8 mouse cellular contexts compared by ENCODE assay signal in genomic region chr10:128888941-128889827, GRCm38 (mm10). TPM values are rescaled to one million over a fixed set of nuclear protein-coding genes. Genes with fewer than 3 reads are reported as not detected.
A peak's percentile ranks its signal among the peaks of the same experiment; 100 is the strongest.
DNase-seq lines count a peak whose midpoint lies in the region; ATAC-seq lines count a peak whose summit lies in the region.

No protein-coding gene starts in this region.

- peaks cover 32% of the 10 kb centered on the region for H3K4me1 ChIP-seq in kidney, embryonic 16.5 days (ENCODE audit: insufficient read depth, low read length)
- H3K4me1 ChIP-seq in embryonic facial prominence, embryonic 12.5 days = peaks cover 34% of the 10 kb centered on the region
- peaks cover 25% of the 10 kb centered on the region for H3K4me1 ChIP-seq in intestine, embryonic 16.5 days (ENCODE audit: control insufficient read depth, insufficient read depth, low read length)
- H3K4me1 ChIP-seq in neural tube, embryonic 12.5 days = peaks cover 21% of the 10 kb centered on the region

- H3K9me3 ChIP-seq in kidney, embryonic 16.5 days (ENCODE audit: low read length) = no peaks in the 10 kb centered on the region
- no peaks in the 10 kb centered on the region for H3K9me3 ChIP-seq in embryonic facial prominence, embryonic 12.5 days
- no peaks in the 10 kb centered on the region for H3K9me3 ChIP-seq in intestine, embryonic 16.5 days (ENCODE audit: control insufficient read depth, low read length)
- no peaks in the 10 kb centered on the region for H3K9me3 ChIP-seq in neural tube, embryonic 12.5 days

- ATAC-seq in kidney, embryonic 16.5 days (ENCODE audit: low FRiP score, low TSS enrichment) = peak; percentile 67
- peak; percentile 73 for ATAC-seq in embryonic facial prominence, embryonic 12.5 days (ENCODE audit: insufficient number of reproducible peaks, insufficient read depth, low FRiP score, low TSS enrichment)
- ATAC-seq in intestine, embryonic 16.5 days = peak; percentile 28
- peak; percentile 56 for ATAC-seq in neural tube, embryonic 12.5 days (ENCODE audit: low FRiP score, low read depth)

- peak overlapping the region; percentile 94 for H3K4me2 ChIP-seq in kidney, embryonic 16.5 days (replicated peaks; ENCODE audit: low read depth, low read length)
- peak overlapping the region; percentile 89 for H3K4me2 ChIP-seq in embryonic facial prominence, embryonic 12.5 days (replicated peaks)
- peak overlapping the region; percentile 52 for H3K4me2 ChIP-seq in intestine, embryonic 16.5 days (ENCODE audit: low read depth, low read length)
- peak overlapping the region; percentile 88 for H3K4me2 ChIP-seq in neural tube, embryonic 12.5 days (replicated peaks)

- peak overlapping the region; percentile 87 for H3K9ac ChIP-seq in kidney, embryonic 16.5 days (replicated peaks; ENCODE audit: low read length)
- H3K9ac ChIP-seq in embryonic facial prominence, embryonic 12.5 days = peak overlapping the region; percentile 79
- H3K9ac ChIP-seq in intestine, embryonic 16.5 days (ENCODE audit: low read depth, low read length) = peak overlapping the region; percentile 56; the same call in 1 of the 2 replicates
- H3K9ac ChIP-seq in neural tube, embryonic 12.5 days = peak overlapping the region; percentile 70

- peak overlapping the region; percentile 82 for H3K4me3 ChIP-seq in kidney, embryonic 16.5 days (ENCODE audit: low read length)
- peak overlapping the region; percentile 81 for H3K4me3 ChIP-seq in embryonic facial prominence, embryonic 12.5 days
- H3K4me3 ChIP-seq in intestine, embryonic 16.5 days (ENCODE audit: low read length) = peak overlapping the region; percentile 31
- peak overlapping the region; percentile 80 for H3K4me3 ChIP-seq in neural tube, embryonic 12.5 days

- DNase-seq in kidney, postnatal 25 days = no peak
- no peak for DNase-seq in frontal cortex, adult 2 months (ENCODE audit: extremely low spot score in 1 of 2, low spot score in 1 of 2)
- DNase-seq in left cerebral cortex, adult 11 months (ENCODE audit: low spot score) = no peak
- DNase-seq in spleen, postnatal 10 days (ENCODE audit: low spot score in 2 of 2) = no peak

- 0% methylated on average over 7 of the region's 7 CpGs for WGBS in kidney, embryonic 16.5 days
- WGBS in embryonic facial prominence, embryonic 12.5 days = 2% methylated on average over 6 of the region's 7 CpGs
- 3% methylated on average over 7 of the region's 7 CpGs for WGBS in intestine, embryonic 16.5 days
- 4% methylated on average over 6 of the region's 7 CpGs for WGBS in neural tube, embryonic 12.5 days

- H3K27me3 ChIP-seq in kidney, embryonic 16.5 days (ENCODE audit: insufficient read depth, low read length) = no peaks in the 10 kb centered on the region; the same call in 1 of the 2 replicates
- H3K27me3 ChIP-seq in embryonic facial prominence, embryonic 12.5 days = no peaks in the 10 kb centered on the region
- no peaks in the 10 kb centered on the region for H3K27me3 ChIP-seq in intestine, embryonic 16.5 days (replicated peaks; ENCODE audit: control insufficient read depth, insufficient read depth, low read length)
- H3K27me3 ChIP-seq in neural tube, embryonic 12.5 days (replicated peaks) = no peaks in the 10 kb centered on the region

- peaks cover 28% of the 10 kb centered on the region for H3K36me3 ChIP-seq in kidney, embryonic 16.5 days (ENCODE audit: insufficient read depth, low read length)
- peaks cover 28% of the 10 kb centered on the region for H3K36me3 ChIP-seq in embryonic facial prominence, embryonic 12.5 days
- H3K36me3 ChIP-seq in intestine, embryonic 16.5 days (ENCODE audit: control insufficient read depth, insufficient read depth, low read length) = no peaks in the 10 kb centered on the region
- H3K36me3 ChIP-seq in neural tube, embryonic 12.5 days = peaks cover 36% of the 10 kb centered on the region

- peak overlapping the region; percentile 94 for H3K27ac ChIP-seq in kidney, embryonic 16.5 days (ENCODE audit: low read length)
- peak overlapping the region; percentile 96 for H3K27ac ChIP-seq in embryonic facial prominence, embryonic 12.5 days
- no peak overlapping the region for H3K27ac ChIP-seq in intestine, embryonic 16.5 days (ENCODE audit: low read length)
- peak overlapping the region; percentile 96 for H3K27ac ChIP-seq in neural tube, embryonic 12.5 days

RNA-seq across cellular contexts. Expression of gene Gdf11, which starts 2.3 kb away (rescaled TPM):
- 6.8 and 7.8 TPM in 2 replicates for polyA plus RNA-seq in kidney, embryonic 16.5 days (2015; fragmentation: Nextera tagmentation; extraction: Ambion mirVana)
- polyA plus RNA-seq in embryonic facial prominence, embryonic 12.5 days (2016; fragmentation: Nextera tagmentation; extraction: Ambion mirVana) = 10.8 and 11.9 TPM in 2 replicates
- 2.1 and 2.2 TPM in 2 replicates for polyA plus RNA-seq in intestine, embryonic 16.5 days (2015; fragmentation: Nextera tagmentation; extraction: Ambion mirVana)
- polyA plus RNA-seq in neural tube, embryonic 12.5 days (2016; fragmentation: Nextera tagmentation; extraction: Ambion mirVana) = 20.1 and 20.4 TPM in 2 replicates
- 17.0 and 17.2 TPM in 2 replicates for polyA plus RNA-seq in frontal cortex, adult 2 months (2012; rRNA removed)

RNA-seq across cellular contexts. Expression of gene Cd63, which starts 11.6 kb away (rescaled TPM):
- polyA plus RNA-seq in kidney, embryonic 16.5 days (2015; fragmentation: Nextera tagmentation; extraction: Ambion mirVana) = 775 and 850 TPM in 2 replicates
- 459 and 465 TPM in 2 replicates for polyA plus RNA-seq in embryonic facial prominence, embryonic 12.5 days (2016; fragmentation: Nextera tagmentation; extraction: Ambion mirVana)
- 794 TPM in 2 replicates for polyA plus RNA-seq in intestine, embryonic 16.5 days (2015; fragmentation: Nextera tagmentation; extraction: Ambion mirVana)
- polyA plus RNA-seq in neural tube, embryonic 12.5 days (2016; fragmentation: Nextera tagmentation; extraction: Ambion mirVana) = 199 and 208 TPM in 2 replicates
- 82.7 and 95.6 TPM in 2 replicates for polyA plus RNA-seq in frontal cortex, adult 2 months (2012; rRNA removed)

RNA-seq across cellular contexts. Expression of gene Rdh5, which starts 33.5 kb away (rescaled TPM):
- 17.7 and 20.5 TPM in 2 replicates for polyA plus RNA-seq in kidney, embryonic 16.5 days (2015; fragmentation: Nextera tagmentation; extraction: Ambion mirVana)
- 14.2 and 14.7 TPM in 2 replicates for polyA plus RNA-seq in embryonic facial prominence, embryonic 12.5 days (2016; fragmentation: Nextera tagmentation; extraction: Ambion mirVana)
- 18.6 and 18.8 TPM in 2 replicates for polyA plus RNA-seq in intestine, embryonic 16.5 days (2015; fragmentation: Nextera tagmentation; extraction: Ambion mirVana)
- polyA plus RNA-seq in neural tube, embryonic 12.5 days (2016; fragmentation: Nextera tagmentation; extraction: Ambion mirVana) = 13.5 and 15.7 TPM in 2 replicates
- 12.3 and 15.7 TPM in 2 replicates for polyA plus RNA-seq in frontal cortex, adult 2 months (2012; rRNA removed)

RNA-seq across cellular contexts. Expression of gene Bloc1s1, which starts 34.7 kb away (rescaled TPM):
- polyA plus RNA-seq in kidney, embryonic 16.5 days (2015; fragmentation: Nextera tagmentation; extraction: Ambion mirVana) = 227 and 234 TPM in 2 replicates
- 210 and 215 TPM in 2 replicates for polyA plus RNA-seq in embryonic facial prominence, embryonic 12.5 days (2016; fragmentation: Nextera tagmentation; extraction: Ambion mirVana)
- polyA plus RNA-seq in intestine, embryonic 16.5 days (2015; fragmentation: Nextera tagmentation; extraction: Ambion mirVana) = 208 and 220 TPM in 2 replicates
- 227 and 233 TPM in 2 replicates for polyA plus RNA-seq in neural tube, embryonic 12.5 days (2016; fragmentation: Nextera tagmentation; extraction: Ambion mirVana)
- 233 and 273 TPM in 2 replicates for polyA plus RNA-seq in frontal cortex, adult 2 months (2012; rRNA removed)

RNA-seq across cellular contexts. Expression of gene Itga7, which starts 44.4 kb away (rescaled TPM):
- polyA plus RNA-seq in kidney, embryonic 16.5 days (2015; fragmentation: Nextera tagmentation; extraction: Ambion mirVana) = 3.9 and 4.0 TPM in 2 replicates
- 5.2 TPM in 2 replicates for polyA plus RNA-seq in embryonic facial prominence, embryonic 12.5 days (2016; fragmentation: Nextera tagmentation; extraction: Ambion mirVana)
- 3.3 and 3.7 TPM in 2 replicates for polyA plus RNA-seq in intestine, embryonic 16.5 days (2015; fragmentation: Nextera tagmentation; extraction: Ambion mirVana)
- polyA plus RNA-seq in neural tube, embryonic 12.5 days (2016; fragmentation: Nextera tagmentation; extraction: Ambion mirVana) = 7.9 and 8.3 TPM in 2 replicates
- polyA plus RNA-seq in frontal cortex, adult 2 months (2012; rRNA removed) = 23.4 and 26.8 TPM in 2 replicates

Comparison
In these comparisons a context has a peak if more than half of its experiments do, and no peak if none do; other contexts are left out.
1. H3K4me3 ChIP-seq: peak in every context shown above with its lines; median percentile 82 in kidney, embryonic 16.5 days; 81 in embryonic facial prominence, embryonic 12.5 days; 80 in neural tube, embryonic 12.5 days; 31 in intestine, embryonic 16.5 days.